Mouse (Mus musculus) forebrain, embryonic 10.5 days (tissue): ENCODE measurements at regions not wholly inside any gene's neighbourhood (a gene's known extent, or its start where the extent isn't known, plus 50 kb on each side); places are given as distances from the start of the nearest gene placed in this dataset.

Experiments used
- DNase-seq: peaks from one replicate; pipeline ENCODE4 v3.0.0-alpha.2; 2017; ENCODE audit warnings: low spot score; ENCODE audit errors: extremely low spot score
- H3K27ac ChIP-seq: fragments of 300-500 bp; sonication (generic); 2 replicates; pipeline ENCODE4 v1.5.1; 2016; ENCODE audit warnings: mild to moderate bottlenecking
- H3K27me3 ChIP-seq: fragments of 300-500 bp; sonication (generic); 2 replicates; pipeline ENCODE4 v1.6.1; 2016; ENCODE audit warnings: mild to moderate bottlenecking; ENCODE audit not compliant: poor library complexity, severe bottlenecking
- H3K36me3 ChIP-seq: fragments of 300-500 bp; sonication (generic); replicated peaks from 2 replicates; pipeline ENCODE4 v1.6.1; 2016; ENCODE audit warnings: mild to moderate bottlenecking, moderate library complexity
- H3K4me1 ChIP-seq: fragments of 300-500 bp; sonication (generic); 2 replicates; pipeline ENCODE4 v1.6.1; 2016
- H3K4me3 ChIP-seq: fragments of 300-500 bp; sonication (generic); 2 replicates; pipeline ENCODE4 v1.5.1; 2016; ENCODE audit warnings: mild to moderate bottlenecking, moderate library complexity
- H3K9me3 ChIP-seq: fragments of 300-500 bp; sonication (generic); 2 replicates; pipeline ENCODE4 v1.6.1; 2016; ENCODE audit warnings: mild to moderate bottlenecking, moderate library complexity
- WGBS: fragments of 180-500 bp; shearing (Covaris S2); methylation state at CpG from one replicate; pipeline ENCODE4 v1.1.7; 2016; 5-methylcytosine and 5-hydroxymethylcytosine counted together

- H3K9me3 ChIP-seq: no peaks in the 10 kb centered on the region
- H3K27ac ChIP-seq: no peak overlapping the region
- peaks cover 13% of the 10 kb centered on the region; the same call in 1 of the 2 replicates for H3K27me3 ChIP-seq
- H3K36me3 ChIP-seq: no peaks in the 10 kb centered on the region
- no peak for DNase-seq
- H3K4me3 ChIP-seq: no peak overlapping the region
- WGBS: 20% methylated on average over 9 of the region's 9 CpGs
- peaks cover 6% of the 10 kb centered on the region; the same call in 1 of the 2 replicates for H3K4me1 ChIP-seq
Measured at GRCm38 (mm10) chr1:193625101-193625956, 255.2 kb upstream of the Camk1g start.

GRCm38 (mm10) chr1:193623571-193623970 is 253.5 kb upstream of the Camk1g start:
- H3K36me3 ChIP-seq: no peaks in the 10 kb centered on the region
- peaks cover 13% of the 10 kb centered on the region; the same call in 1 of the 2 replicates for H3K27me3 ChIP-seq
- no peak for DNase-seq
- 87% methylated on average over 3 of the region's 3 CpGs for WGBS
- H3K9me3 ChIP-seq: no peaks in the 10 kb centered on the region
- peaks cover 6% of the 10 kb centered on the region; the same call in 1 of the 2 replicates for H3K4me1 ChIP-seq
- H3K27ac ChIP-seq: no peak overlapping the region
- no peak overlapping the region for H3K4me3 ChIP-seq

- Histone ChIP-seq H3K27me3 (no peaks in the 10 kb centered on the region), H3K36me3 (no peaks in the 10 kb centered on the region), H3K9me3 (no peaks in the 10 kb centered on the region), H3K4me3 (no peak overlapping the region), H3K4me1 (peaks cover 6% of the 10 kb centered on the region; the same call in 1 of the 2 replicates), H3K27ac (no peak overlapping the region)
- 83% methylated on average over 8 of the region's 8 CpGs for WGBS
- no peak for DNase-seq
Measured at GRCm38 (mm10) chr1:193618250-193618649, 248.2 kb upstream of the Camk1g start.

DNA sequence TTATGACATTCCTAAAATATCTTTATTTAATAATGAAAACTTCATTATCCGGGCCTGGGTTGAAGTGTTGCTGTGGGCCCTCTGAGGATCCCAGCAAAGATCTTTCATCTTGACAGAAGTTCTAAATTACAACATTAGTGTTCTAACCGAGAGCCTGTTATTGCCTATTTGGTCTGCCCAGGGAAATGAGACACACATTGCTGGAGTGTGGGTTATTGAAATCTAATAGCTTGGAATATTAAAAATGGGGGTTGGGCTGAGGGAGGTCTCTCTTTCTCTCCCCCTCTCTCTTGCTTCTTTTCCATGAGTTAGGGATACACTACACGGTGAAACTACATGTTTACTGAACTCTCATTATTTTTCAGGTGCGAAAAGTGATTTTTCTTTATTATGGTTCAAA is 240.4 kb upstream of the Camk1g start:
- Histone ChIP-seq H3K9me3 (no peaks in the 10 kb centered on the region), H3K4me1 (no peaks in the 10 kb centered on the region), H3K27me3 (no peaks in the 10 kb centered on the region), H3K36me3 (no peaks in the 10 kb centered on the region), H3K4me3 (no peak overlapping the region), H3K27ac (no peak overlapping the region)
- WGBS: 87% methylated on average over 4 of the region's 4 CpGs
- DNase-seq: no peak

- Histone ChIP-seq H3K9me3 (no peaks in the 10 kb centered on the region), H3K27ac (no peak overlapping the region), H3K4me1 (no peaks in the 10 kb centered on the region), H3K36me3 (no peaks in the 10 kb centered on the region), H3K27me3 (no peaks in the 10 kb centered on the region), H3K4me3 (no peak overlapping the region)
- no peak for DNase-seq
- WGBS: 84% methylated on average over 4 of the region's 4 CpGs
Measured at GRCm38 (mm10) chr1:193599895-193600294, 229.8 kb upstream of the Camk1g start.

DNA sequence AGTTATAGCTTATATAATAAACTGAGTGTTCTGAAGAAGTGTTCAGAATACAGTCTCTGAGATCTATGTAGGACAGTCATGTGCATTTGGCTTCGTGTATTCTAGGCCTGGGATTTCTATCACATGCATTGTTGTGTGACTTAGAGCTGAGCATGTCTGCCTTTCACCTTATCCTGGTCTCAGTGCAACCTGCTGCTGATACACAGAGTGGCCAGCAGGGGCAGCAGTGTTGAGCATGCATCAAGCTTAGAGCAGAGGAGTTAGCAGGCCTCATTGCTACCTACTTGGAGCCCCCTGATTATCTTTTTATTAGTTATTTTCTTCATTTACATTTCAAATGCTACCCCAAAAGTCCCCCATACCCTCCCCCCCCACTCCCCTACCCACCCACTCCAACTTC is 229.1 kb upstream of the Camk1g start:
- Histone ChIP-seq H3K9me3 (no peaks in the 10 kb centered on the region), H3K27ac (no peak overlapping the region), H3K36me3 (no peaks in the 10 kb centered on the region), H3K27me3 (no peaks in the 10 kb centered on the region), H3K4me1 (no peaks in the 10 kb centered on the region), H3K4me3 (no peak overlapping the region)
- no peak for DNase-seq
- WGBS: 56% methylated on average over 1 of the region's 1 CpGs

- WGBS: 7% methylated on average over 5 of the region's 5 CpGs
- no peak overlapping the region for H3K4me3 ChIP-seq
- no peaks in the 10 kb centered on the region for H3K27me3 ChIP-seq
- H3K36me3 ChIP-seq: no peaks in the 10 kb centered on the region
- no peak for DNase-seq
- no peaks in the 10 kb centered on the region for H3K9me3 ChIP-seq
- peaks cover 43% of the 10 kb centered on the region for H3K4me1 ChIP-seq
- peak overlapping the region; percentile 66 for H3K27ac ChIP-seq
Measured at GRCm38 (mm10) chr1:193590301-193590829, 220.3 kb upstream of the Camk1g start.

DNA sequence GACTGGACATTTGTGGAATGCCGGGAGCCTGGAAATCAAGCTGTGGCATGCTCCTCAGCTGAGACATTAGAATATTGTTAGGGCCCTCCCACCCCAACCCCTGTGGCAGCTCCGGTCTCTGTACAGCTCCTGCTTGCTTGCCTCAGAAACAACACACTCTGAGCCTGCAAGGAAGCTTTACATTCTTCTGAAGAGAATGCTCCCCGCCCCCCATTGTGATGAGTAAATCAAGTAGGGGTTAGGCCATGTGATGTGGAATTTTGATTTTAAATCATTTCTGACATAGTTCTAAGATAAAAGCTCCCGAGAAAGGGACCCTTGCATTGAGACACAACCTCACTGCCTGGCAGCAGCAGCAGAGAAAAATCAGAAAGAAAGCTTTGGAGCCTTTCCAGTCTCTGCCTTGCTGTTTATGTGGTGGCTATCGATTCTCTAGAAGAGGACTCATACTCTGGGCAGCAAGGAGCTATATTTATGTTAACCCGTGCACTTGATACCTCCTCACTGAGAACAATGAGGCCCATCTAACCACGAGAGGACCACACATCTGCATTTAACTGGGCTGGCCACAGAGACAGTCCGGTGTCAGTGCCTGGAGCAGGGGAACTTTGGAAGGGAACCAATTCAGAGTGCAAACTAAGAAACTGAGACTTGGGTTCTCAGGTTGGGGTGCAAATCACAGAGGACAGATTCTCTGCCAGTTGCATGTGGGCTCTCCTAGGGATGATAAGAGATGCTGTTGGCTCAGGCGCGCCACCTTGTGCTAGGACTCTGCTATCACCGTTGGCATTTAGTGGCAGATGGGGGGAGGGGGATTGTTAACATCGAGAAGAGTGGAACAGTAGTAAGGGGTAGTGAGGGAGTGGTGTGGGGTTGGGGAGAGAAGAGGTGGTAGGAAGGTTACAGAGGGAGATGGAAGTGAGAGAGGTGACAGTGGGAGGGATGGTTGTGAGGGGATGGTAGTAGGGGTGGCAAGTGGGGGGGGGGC is 218.7 kb upstream of the Camk1g start:
- no peaks in the 10 kb centered on the region for H3K27me3 ChIP-seq
- peak; percentile 72 for DNase-seq
- WGBS: 28% methylated on average over 12 of the region's 12 CpGs
- peaks cover 43% of the 10 kb centered on the region for H3K4me1 ChIP-seq
- H3K4me3 ChIP-seq: no peak overlapping the region
- no peaks in the 10 kb centered on the region for H3K36me3 ChIP-seq
- H3K9me3 ChIP-seq: no peaks in the 10 kb centered on the region
- peak overlapping the region; percentile 70 for H3K27ac ChIP-seq

- Histone ChIP-seq H3K4me3 (no peak overlapping the region), H3K9me3 (no peaks in the 10 kb centered on the region), H3K27me3 (no peaks in the 10 kb centered on the region), H3K27ac (no peak overlapping the region), H3K4me1 (peaks cover 43% of the 10 kb centered on the region), H3K36me3 (no peaks in the 10 kb centered on the region)
- WGBS: 76% methylated on average over 2 of the region's 2 CpGs
- DNase-seq: no peak
Measured at GRCm38 (mm10) chr1:193587317-193587716, 217.2 kb upstream of the Camk1g start.

DNA sequence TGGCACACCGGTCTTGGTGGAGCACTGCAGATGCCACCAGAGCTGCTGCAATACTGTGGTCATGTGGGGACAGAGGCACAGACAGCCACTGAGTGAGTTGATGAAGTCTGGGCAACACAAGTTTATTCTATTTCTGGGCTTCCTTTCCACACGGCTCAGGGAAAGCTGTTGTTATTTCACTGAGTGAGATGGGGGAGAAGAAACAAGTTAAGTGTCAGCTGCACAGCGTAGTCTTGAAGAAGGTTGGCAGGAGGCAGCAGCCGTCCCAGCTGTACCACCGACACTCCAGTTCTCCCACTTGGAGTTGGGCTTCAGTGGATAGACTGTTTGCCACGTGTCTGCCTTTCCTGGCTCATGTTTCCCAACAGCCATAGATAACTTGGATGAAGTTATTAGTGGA is 216.8 kb upstream of the Camk1g start:
- Histone ChIP-seq H3K36me3 (no peaks in the 10 kb centered on the region), H3K27ac (no peak overlapping the region), H3K4me3 (no peak overlapping the region), H3K4me1 (peaks cover 43% of the 10 kb centered on the region), H3K27me3 (no peaks in the 10 kb centered on the region), H3K9me3 (no peaks in the 10 kb centered on the region)
- DNase-seq: no peak
- WGBS: 86% methylated on average over 6 of the region's 6 CpGs

- no peaks in the 10 kb centered on the region for H3K36me3 ChIP-seq
- H3K4me3 ChIP-seq: no peak overlapping the region
- H3K4me1 ChIP-seq: peaks cover 22% of the 10 kb centered on the region
- H3K27ac ChIP-seq: no peak overlapping the region
- H3K27me3 ChIP-seq: no peaks in the 10 kb centered on the region
- H3K9me3 ChIP-seq: no peaks in the 10 kb centered on the region
- 82% methylated on average over 2 of the region's 2 CpGs for WGBS
- DNase-seq: no peak
Measured at GRCm38 (mm10) chr1:193583791-193584190, 213.7 kb upstream of the Camk1g start.

DNA sequence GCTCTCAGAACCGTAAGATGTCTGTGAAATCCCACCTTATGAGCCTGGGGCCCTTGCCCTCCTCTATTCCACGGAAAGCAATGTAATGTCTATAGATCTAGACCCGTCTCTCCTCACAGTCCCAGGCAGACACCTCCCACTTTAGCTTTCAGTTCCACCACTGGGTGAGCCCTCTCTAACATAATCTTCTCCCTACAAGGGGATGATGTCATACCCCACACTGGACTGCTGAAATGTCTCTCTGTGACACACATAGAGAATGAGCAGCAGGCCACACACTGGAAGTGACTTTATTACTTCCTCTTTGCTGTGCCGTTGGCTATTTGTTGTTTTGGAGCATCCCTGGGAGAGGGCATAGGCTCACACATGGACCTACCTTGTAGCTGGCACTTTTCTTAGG is 210.3 kb upstream of the Camk1g start:
- Histone ChIP-seq H3K4me1 (peaks cover 10% of the 10 kb centered on the region; the same call in 1 of the 2 replicates), H3K36me3 (no peaks in the 10 kb centered on the region), H3K4me3 (no peak overlapping the region), H3K27ac (no peak overlapping the region), H3K27me3 (peaks cover 2% of the 10 kb centered on the region), H3K9me3 (no peaks in the 10 kb centered on the region)
- DNase-seq: no peak
- 83% methylated on average over 4 of the region's 4 CpGs for WGBS
